Mouse (Mus musculus): Measurements from ENCODE around the gene Grid1.

Gene Grid1

DNA sequence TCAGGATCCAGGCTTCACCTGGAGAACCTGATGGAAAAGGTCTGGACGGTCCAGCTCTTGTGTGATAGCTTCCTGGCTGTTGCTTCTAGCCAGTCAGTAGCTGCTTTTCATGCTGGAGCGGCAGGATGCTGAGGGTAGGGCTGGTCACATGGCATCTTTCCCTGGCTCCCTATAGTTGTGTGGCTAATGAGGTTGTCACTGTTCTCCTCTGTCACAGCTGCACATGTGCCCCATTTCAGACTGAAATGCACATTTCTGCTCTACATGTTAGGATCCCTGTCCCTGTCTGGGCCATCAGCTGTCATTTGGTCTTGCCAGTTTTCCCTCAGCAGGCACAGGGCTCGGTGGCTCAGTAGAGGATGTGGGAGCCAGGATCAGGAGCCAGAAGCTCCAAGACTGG, 17.2 kb downstream of the Grid1 start:
- DNase-seq (ENCODE audit: low spot score), result no peak

DNA sequence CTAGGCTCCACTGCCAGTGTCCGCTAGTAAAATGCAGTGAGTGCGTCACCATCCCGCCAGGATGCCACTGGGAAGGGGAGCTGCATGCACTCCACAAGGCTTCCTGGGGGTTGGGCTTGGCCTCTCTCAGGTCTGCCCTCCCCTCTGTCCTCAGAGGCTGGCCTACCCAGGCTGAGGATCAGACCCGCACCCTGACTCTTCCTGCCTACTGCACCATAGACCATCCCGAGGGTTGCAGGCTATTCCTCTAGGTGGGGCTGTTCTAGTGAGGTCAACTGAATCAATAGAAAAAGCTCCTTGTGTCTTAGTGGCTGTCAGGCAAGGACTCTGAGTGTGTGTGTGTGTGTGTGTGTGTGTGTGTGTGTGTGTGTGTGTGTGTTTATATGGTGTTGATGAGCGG, 19.1 kb downstream of the Grid1 start:
- no peak for DNase-seq (ENCODE audit: low spot score)

DNA sequence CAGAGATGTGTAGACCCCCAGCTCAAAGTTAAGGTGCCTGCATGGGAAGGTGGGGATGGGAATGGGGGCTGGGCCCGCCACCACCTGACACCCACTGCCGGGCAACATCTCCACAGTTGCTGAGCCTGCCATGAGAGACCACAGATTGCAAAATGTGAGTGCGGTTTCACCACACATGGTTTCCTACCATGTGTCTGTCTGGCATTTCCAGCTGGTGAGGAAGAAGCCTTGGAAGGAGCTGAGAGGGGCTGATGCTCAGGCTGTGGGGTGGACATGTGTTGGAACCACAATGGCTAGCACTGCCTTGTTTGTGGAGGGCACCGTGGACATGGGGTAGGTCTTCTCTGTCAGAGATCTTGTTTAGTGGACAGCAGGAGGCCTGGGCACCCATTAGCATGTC, 20.0 kb downstream of the Grid1 start:
- DNase-seq (ENCODE audit: low spot score), result peak; percentile 66

DNA sequence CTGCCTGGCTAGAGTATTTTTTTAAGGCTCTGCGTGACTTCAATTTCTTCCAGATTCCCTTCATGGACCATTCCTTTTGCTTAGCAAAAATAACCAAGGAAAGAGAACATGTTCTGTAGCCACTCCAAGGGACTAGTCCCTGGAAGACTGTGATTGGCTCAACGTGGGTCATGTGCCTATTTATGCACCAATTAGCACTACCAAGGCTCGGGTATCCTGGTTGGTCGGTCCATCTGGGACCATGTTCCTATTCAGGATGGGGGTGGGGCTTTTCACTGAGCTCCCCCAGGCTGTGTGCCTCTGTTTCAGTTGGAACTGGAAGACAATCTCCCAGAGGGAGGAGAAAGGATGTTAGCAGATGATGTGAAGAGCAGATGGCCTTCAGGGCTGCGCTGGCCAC, 23.7 kb downstream of the Grid1 start:
- no peak for DNase-seq (ENCODE audit: low spot score)

DNA sequence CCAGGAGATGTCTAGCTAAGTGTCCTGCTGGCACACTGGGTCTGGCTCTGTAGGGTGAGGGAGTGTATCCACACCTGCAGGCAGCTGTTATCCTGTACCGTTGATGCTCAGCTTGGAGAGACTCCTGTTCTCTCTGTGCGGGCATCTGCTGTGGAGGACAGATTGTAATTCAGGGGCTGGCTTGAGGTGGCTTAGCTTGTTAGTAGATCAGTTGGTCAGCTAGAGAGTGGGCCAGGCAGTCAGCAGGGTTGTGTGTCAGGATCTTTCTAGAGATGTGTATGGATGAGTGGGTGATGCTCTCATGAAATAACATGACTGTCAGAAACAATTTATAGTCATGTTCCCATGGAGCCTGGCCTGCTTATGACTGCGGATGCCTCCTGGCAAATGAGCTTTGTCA, 24.3 kb downstream of the Grid1 start:
- DNase-seq (ENCODE audit: low spot score), result no peak

DNA sequence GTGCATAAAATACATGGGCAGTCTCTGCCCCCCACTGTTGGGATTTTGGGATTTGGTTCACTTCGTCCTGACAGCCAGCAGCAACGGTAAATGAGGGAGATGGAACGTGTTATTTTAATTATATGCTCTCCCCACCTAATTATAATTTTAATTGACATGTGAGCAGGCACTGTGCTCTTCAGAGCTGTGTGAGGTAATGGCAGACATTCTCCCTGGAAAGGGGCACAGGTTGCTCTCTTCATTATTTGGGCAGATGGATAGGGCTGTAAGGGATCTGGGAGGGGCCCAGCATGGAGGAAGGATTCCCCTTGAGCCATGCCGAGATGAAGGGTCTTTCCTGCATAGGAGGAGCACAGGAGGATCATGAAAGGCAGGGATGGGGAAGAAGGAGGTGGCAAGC, 26.9 kb downstream of the Grid1 start:
- DNase-seq (ENCODE audit: low spot score), result no peak

DNA sequence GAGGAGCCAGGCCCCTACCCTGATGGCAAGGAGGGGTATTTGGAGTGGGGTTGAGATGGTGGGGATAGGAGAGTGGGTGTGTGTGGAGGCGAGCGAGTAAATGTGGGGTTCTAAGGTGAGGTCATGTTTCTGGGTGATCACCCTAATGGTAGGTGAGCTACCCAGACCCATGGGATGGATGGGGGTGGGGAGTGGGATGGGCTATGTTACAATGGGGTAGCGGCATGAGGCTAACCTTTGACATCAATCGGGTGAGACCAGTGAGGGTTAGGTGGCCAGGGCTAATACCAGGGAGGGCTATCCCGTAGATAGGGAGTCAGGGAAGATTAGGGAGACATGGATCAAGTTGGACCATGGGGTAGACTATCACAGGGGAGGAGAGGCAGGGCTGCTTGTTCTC, 27.7 kb downstream of the Grid1 start:
- DNase-seq (ENCODE audit: low spot score), result no peak

DNA sequence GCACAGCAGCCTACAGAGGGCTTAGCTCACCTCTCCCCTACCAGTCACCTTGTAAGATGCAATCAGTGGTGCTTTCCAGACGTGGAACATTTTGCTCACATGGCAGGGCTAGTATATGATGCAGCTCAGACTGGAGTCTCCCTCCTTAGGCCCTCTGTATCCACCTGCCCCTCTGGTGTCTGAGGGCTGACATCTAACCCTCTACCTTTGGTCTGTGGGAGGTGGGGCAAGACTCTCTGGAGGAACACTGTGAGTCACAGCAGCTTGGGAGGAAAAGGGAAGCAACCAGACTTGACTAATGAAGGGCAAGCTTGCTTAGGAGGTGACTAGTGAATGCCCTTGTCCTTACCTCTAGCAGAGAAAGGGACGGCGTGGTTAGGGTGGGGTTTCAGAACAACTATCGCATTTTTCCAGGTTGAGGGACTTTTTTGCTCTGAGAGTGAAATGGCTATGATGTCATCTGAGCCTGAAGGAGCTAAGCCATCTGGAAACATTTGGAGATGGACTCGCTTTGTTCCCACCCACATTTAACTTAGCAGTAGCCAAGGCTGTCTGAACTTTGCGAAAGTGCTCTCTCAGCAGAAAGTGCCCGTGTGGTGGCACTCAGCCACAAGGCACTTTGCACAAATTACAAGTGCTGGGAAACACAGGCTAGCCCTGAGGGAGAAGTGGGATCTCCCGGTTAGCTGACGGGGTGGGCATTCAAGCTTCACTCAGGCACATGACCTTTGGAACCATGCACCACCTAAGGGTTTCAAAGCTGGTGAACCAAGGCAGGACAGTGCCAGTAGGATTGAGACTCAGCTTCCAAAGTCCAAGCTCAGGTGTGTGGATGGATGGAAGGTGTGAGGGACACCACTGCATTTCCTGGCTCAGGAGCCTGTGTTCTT, 41.2 kb downstream of the Grid1 start:
- DNase-seq (ENCODE audit: low spot score), result no peak

DNA sequence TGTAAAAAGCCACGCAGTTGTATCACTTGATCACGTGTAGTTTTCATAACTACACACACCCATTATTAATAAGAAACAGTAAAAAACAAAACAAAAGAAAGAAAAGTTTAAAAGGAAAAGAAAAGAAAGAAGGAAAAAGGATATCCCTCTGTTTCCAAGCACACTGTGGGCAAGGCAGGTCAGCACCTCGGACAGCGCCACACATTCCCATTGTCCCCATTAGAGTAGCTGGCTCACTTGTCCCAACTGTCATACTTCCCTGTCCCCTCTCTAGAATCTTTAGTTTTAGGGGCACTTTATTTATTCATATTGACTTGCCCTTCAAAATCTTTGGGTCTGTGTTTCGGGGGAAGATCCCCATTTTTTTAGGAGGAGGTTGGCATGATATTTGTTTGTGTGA, 47.4 kb downstream of the Grid1 start:
- DNase-seq (ENCODE audit: low spot score), result no peak

DNA sequence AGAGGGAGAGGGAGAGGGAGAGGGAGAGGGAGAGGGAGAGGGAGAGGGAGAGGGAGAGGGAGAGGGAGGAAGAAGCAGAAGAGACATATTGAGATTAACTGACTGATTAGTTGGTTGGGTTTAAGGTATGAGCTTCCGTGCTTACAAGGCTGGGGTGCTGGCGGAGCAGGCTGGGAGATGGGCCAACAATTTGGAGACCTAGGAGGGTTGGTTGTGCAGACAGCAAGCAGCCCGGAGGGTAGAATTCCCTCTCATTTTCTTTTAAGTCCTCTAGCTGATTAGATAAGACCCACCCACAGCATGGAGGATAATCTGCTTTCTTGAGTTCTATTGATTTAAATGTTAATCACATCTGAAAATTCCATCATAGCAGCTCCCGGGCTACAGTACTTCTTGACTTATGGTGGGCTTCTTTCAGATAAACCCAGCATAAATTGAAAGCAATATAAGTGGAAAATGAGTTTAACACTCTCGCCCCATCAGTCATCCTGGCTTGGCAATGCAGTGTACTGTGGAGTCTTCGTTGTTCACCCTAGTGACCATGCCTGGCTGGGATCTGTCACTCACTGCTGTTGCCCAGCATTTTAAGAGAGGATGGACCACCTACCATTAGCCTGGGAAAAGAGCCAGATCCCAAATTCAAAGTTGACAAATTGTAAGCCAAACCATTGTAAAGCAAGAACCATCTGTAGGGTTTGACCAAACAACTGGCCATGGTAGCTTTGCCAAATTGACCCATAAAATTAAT, 48.8 kb downstream of the Grid1 start:
- DNase-seq (ENCODE audit: low spot score), result no peak

DNA sequence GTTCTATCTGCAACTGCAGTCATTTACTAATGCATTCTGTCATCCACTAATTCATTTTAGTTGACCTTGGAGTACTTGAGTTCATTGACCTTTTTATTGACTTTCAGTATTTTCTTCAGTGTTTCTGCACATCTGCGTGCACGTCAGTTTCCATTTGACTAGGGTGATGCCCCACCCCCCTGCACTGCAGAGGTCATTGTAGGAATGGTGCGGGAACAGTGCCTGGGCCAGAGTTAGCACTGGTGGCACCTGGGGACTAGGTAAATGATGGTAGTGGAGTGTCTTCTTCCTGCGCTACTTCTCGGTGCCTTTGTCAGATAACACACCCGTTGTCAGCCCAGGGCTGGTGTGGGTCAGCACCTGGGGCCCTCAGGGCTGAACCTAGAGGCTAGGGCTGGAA, 60.1 kb downstream of the Grid1 start:
- no peak for DNase-seq (ENCODE audit: low spot score)

DNA sequence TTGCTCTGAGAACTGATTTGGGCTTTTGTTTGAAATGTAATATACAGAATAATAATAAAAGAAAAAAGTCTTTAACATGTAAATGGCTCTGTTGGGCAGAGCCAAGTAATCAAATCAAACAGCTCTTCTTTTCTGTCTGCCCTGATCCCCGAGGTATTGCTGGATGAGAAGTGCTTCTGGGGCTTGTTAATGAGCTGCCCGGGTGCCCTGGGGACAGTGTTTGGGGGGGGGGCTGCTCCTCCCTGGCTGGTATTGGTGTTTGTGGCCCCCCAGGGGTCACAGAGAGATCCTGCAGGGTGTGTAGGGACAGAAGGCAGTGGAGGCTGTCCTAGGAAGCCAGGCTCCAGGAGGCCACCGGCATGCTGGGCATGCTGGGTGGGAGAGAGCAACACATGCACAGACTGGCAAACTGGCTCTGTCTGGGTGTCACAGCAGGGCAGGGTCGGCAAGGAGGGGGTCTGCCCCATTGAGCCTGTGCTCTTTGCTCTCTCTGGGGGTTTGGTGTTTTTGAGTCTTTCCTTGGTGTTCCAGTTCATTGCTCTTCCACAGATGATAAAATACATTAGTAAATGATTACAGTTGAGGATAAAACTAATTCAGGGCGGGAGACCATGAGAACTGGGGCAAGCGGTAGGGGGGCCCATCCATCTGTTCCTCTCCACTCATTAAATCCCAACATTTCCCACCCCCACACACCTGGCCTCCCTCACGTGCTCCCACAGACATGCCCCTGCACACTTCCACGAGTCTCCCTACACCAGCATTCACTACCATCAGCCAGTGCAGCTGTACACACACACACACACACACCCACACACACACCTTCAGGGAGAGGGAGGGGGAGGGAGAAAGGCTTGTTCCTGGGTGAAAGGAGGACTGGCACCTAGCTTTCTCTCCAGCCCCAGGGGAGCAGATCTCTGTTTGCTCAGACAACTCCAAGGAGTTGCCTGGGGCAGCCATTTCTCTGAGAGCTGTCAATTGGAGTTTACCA, 60.8 kb downstream of the Grid1 start:
- peak; percentile 32 for DNase-seq (ENCODE audit: low spot score)

DNA sequence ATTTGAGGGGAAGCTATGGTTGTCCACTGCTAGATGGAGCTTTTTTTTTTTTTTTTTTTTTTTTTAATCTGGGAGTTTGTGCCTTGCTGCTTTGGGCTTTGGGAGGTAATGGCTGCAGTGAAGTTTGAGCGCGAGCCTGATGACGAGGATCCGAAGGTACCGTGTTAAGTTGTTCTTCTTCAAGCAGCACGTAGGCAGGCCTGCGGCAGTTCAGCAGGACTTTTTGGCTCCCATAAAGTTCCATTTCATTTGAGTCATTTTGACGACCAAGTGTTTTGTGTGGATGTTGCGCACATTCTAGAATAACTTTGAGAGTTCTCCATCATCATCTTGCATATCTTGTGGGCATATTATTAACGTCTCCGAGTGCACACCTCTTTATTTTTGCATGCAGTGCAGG, 64.3 kb downstream of the Grid1 start:
- no peak for DNase-seq (ENCODE audit: low spot score)

DNA sequence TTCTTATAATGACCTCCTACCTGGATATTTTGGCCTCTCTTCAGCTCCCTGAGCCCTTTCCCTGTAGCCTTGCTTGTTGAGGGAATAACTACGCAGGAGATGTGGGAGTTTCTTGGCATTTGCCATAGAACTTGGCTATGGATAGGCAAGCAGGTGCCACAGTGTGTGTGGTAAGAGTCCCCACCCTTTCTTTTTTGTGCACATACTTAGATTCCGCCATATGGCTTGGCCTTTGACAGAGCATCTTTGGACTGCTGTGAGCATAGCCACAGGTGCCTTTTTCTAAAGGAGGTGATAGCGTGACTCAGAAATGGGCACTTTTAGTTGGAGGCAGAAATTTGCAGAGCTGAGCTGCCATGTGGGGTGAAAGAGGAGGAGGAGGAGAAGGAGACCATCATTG, 64.7 kb downstream of the Grid1 start:
- peak; percentile 33 for DNase-seq (ENCODE audit: low spot score)

DNA sequence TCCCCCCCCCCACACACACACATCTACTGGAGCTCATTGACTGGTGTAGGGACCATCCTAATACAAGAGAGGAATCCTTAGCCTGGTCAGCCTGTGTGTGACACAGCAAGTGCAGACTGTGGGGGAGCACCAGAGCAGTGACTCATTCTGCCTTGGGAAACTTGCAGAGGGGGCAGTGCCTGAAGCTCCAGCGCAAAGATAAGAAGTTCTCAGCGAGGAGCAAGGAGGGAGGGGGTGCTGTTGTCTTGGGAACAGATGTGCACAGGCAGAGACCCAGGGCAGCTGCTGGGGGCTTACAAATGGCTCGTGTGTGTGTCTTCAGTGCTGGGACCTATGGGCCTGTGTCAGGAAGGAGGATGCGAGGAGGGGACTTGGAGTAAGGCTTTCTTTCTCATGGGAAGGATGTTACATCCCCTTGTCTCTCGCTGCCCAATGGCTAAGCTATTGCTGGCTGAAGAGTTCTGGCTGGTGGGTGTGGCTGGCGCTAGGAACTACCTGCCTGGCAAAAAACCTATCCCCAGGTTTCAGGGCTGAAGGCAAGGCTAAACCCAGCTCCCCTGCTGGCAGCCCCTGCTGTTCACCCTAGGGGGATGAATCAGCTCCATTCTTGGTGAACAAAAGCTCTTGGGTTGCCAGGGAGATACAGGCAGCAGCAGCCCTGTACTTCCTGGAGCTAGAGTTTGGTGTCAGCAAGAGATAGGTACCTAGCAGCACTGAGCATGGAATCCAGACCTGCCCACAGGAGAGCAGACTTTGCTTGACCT, 72.0 kb downstream of the Grid1 start:
- peak; percentile 35 for DNase-seq (ENCODE audit: low spot score)

DNA sequence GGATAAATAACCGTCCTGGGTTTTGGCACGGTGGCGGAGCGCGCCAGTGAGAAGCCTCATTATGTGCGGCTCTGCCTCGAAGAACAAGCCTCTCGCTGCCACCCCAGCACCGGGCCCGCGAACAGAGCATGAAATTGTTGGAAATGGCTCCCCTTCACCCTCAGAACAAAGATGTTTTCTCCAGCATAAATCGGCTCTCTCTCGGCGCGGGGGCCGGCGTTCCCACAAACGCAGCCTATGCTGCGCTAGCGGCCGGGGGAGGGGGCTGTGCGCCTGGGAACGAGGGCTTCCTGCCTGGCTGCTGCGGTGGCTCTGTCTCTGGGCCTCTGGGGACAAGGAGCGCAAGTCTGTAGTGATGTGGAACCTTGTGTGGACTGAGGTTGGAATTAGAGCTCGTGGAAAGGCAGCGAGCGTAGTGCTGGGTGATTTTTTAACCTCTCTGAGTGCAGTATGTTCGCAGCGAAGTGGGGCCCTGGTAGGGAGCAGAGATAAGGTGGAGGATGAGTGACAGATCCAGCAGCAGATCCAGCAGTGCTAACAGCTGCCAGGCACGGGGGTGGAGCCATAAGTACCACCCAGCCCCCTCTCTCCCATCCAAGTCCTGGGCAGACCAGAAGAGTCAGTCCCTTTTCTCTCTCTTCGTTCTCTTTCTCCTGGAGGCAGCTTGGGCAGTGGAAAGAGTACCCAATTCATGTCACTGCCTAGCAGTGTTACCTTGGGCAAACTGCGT, 76.5 kb downstream of the Grid1 start:
- peak; percentile 61 for DNase-seq (ENCODE audit: low spot score)

DNA sequence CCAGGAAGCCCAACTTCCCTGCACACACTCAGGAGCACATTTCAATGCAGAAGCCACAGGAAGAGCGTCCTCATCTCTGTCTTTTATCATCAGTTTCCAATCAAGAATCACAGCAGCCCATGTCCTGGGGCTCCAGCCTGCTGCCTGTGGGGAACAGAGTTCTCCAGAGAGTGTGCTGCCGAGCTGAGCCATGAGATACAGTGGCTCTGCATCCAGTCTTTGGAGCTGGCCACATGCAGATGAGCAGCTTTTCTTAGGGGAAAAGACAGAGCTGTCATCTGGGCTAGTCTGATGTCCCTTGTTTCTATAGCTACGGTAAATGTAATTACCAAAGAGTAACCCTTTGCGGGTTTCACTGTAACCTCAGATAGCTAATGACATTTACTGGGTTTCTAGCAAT, 83.9 kb downstream of the Grid1 start:
- DNase-seq (ENCODE audit: low spot score), result no peak

DNA sequence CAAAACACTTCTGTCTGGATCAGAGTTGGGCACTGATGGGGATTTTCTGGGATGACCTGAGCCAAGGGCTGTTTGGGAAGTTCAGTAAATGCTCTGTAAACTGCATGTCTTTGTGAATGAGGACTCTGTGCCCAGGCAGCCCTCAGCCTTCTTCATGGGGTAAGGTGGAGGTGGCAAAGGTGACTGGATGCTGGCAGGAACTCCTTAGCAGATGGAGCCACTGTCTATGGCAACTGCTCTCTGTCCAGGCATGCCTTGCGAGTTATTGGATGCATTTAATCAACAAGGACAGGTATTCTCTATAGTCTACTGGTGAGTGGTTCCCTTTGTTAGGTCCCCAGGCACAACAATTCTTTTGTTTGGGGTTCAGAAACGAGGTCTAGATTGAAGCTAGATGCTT, 85.8 kb downstream of the Grid1 start:
- DNase-seq (ENCODE audit: low spot score), result no peak

DNA sequence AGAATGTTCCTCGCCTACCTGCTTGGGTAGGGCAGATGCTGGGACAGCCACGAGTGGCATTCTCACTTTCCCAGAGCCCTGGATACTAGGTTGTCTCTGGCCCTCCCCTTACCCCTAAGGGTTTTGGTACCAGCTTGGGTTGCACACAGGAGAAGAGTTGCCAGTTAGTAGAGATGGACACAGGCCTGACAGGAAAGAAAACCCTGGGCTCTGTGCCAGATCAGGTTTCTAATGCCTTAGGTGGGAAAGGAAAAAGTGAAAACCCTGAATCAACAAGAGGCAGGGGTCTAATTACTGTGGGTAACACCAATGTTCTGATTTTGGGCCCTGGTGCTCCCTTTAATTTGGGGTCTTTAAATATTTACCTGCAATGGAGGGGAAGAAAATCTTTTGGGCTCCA, 88.5 kb downstream of the Grid1 start:
- no peak for DNase-seq (ENCODE audit: low spot score)

DNA sequence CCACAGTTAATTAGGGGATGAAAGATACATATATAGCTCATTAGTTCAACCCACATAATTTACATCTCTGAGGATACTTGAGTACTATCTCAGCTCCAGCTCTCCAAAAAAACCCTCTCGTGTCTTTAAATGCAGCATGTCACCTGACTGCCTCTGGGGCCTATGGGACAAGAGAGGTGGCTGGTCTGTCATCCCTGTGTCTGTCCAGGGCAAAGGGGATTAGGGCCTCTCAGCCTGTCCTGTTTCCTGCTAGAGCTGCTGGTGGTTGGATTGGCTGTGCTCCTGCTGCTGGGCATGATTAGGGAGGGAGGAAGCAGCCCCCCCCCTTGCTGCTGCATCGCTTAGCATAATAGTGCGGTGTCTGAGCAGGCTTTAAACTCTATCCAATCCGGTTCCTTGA, 88.9 kb downstream of the Grid1 start:
- no peak for DNase-seq (ENCODE audit: low spot score)

DNA sequence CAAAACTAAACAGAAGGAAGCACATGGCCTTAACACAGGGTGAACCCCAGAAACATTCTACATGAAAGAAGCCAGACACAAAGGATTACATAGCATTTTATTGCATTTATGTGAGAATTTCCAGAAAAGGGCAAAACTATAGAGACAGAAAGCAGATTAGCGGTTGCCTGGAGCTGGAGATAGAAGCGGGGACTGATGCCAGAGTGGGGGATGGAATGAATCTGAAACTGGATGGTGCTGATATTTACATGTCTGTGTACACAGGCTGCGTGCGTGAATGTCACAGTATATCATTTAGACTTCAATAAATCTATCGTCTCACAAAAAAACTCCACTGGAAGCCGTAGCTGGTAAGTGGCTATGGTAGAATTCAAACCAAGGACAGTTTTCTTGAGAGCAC, 96.4 kb downstream of the Grid1 start:
- DNase-seq (ENCODE audit: low spot score), result no peak
